Mouse (Mus musculus): ENCODE measurements around the gene Kel.

DNA sequence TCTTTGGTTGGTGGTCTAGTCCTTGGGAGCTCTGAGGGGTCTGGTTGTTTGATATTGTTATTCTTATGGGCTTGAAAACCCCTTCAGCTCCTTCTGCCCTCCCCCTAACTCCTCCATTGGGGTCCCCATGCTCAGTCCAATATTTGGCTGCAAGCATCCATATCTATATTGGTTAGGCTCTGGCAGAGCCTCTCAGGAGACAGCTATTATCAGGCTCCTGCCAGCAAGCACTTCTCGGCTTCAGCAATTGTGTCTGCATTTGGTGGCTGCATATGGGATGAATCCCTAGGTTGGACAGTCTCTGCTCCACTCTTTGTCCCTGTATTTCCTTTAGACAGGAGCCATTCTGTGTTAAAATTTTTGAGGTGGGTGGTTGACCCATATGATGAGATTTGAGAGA lies 6.1 kb upstream of the Kel start:
- TF ChIP-seq CTCF (conservative IDR thresholded peaks at IDR 0.05; ENCODE audit: insufficient read depth, insufficient read length, low read depth, low read length) = no peak
- no peak for TF ChIP-seq POLR2A (IDR thresholded peaks at IDR 0.05; ENCODE audit: low read depth, low read length)

Data from kidney, adult 2 months (tissue).